Mouse (Mus musculus): ENCODE data around the gene Eno3. TPM values are rescaled to one million over a fixed set of nuclear protein-coding genes. Genes with fewer than 3 reads are reported as not detected.

The Eno3 gene
- total and polyA plus RNA-seq, 3 experiments = 1,222 to 1,659 (median 1,523) TPM

DNA sequence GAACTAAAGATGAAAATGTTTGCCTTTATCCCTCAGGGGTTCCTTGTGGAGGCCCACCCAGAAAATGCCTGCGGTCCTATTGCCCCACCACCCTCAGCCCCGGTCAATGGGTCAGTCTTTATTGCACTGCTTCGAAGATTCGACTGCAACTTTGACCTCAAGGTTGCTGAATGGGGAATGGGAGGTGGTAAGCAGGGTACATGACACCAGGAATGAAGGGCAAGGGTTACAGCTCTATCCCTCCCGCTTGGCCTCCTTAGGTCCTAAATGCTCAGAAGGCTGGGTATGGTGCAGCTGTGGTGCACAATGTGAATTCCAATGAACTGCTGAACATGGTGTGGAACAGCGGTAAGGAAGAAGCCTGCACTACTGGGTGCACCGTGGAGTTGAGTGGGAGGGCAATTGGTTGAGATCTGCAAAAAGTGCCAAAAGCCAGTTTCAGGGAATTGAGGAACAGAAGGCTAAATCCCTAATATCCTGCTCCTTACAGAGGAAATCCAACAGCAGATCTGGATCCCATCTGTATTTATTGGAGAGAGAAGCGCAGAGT, 7.7 kb upstream of the Eno3 start:
- Histone ChIP-seq H3K4me1 (ENCODE audit: control insufficient read depth, insufficient read depth, low read length) (peaks cover 15% of the 10 kb centered on the region), H3K79me2 (replicated peaks; ENCODE audit: control insufficient read depth, insufficient read depth, low read length) (peaks cover 7% of the 10 kb centered on the region), H3K9ac (ENCODE audit: low read depth, low read length) (no peak overlapping the region), H3K36me3 (ENCODE audit: control insufficient read depth, insufficient read depth, low read length) (peaks cover 32% of the 10 kb centered on the region), H3K27ac (no peak overlapping the region), H3K4me3 (no peak overlapping the region), H3K27me3 (ENCODE audit: control insufficient read depth, insufficient read depth, low read length) (no peaks in the 10 kb centered on the region)
- peak in 1 of 2 experiments; percentile 20 for DNase-seq
- no peak for TF ChIP-seq EP300 (IDR thresholded peaks at IDR 0.05; ENCODE audit: insufficient read depth, low read depth, low read length)
- no peak for TF ChIP-seq CTCF (IDR thresholded peaks at IDR 0.05)
- TF ChIP-seq POLR2A (IDR thresholded peaks at IDR 0.05; ENCODE audit: insufficient read depth, low read depth, low read length) = no peak
- WGBS = 71% methylated on average over 8 of the region's 8 CpGs
- intact Hi-C loops (cut with DNase I) = loop anchor here (5.0 kb wide), 1 partner anchor 38 kb away; the partner anchor contains the start of gene Camta2

DNA sequence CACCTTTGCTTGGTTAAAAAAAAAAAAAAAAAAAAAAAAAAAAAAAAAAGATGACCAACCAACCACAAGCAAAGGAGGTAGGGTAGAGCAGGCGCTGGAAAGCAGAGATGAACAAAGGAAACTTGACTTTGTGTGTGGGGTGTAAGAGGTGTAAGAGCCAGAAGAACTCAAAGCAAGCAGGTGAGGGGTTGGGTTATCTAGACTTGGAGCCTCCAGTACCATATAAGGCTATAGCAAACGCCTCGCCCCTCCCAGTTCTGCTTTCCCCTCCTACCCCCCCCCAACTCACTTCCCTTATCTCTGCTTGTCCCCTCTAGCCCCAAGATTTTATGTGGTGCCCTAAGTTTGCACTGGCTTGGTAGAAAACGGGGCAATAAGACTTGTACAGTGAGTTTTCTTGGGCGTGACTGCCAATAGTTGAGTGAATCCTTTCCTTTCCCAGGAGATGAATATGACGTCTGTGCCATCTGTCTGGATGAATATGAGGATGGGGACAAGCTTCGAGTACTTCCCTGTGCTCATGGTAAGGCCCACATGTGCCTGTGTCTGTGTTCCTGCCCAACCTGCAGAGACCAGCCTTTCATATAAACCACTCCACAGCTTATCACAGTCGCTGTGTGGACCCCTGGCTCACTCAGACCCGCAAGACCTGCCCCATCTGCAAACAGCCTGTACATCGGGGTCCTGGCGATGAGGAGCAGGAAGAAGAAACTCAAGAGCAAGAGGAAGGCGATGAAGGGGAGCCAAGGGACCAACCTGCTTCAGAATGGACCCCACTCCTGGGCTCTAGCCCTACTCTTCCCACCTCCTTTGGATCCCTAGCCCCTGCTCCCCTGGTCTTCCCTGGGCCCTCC, 6.5 kb upstream of the Eno3 start:
- Histone ChIP-seq H3K4me1 (ENCODE audit: control insufficient read depth, insufficient read depth, low read length) (peaks cover 13% of the 10 kb centered on the region), H3K27ac (no peak overlapping the region), H3K36me3 (ENCODE audit: control insufficient read depth, insufficient read depth, low read length) (peaks cover 29% of the 10 kb centered on the region), H3K4me3 (no peak overlapping the region), H3K27me3 (ENCODE audit: control insufficient read depth, insufficient read depth, low read length) (no peaks in the 10 kb centered on the region), H3K79me2 (replicated peaks; ENCODE audit: control insufficient read depth, insufficient read depth, low read length) (peaks cover 8% of the 10 kb centered on the region), H3K9ac (ENCODE audit: low read depth, low read length) (no peak overlapping the region)
- DNase-seq = peak; percentile 15 to 28
- WGBS = 54% methylated on average over 12 of the region's 12 CpGs
- intact Hi-C loops (cut with DNase I) = no loop called here
- TF ChIP-seq POLR2A (IDR thresholded peaks at IDR 0.05; ENCODE audit: insufficient read depth, low read depth, low read length) = 0 out of 2 replicates have a peak, but pooled peaks have one; percentile 13
- TF ChIP-seq CTCF (IDR thresholded peaks at IDR 0.05) = no peak
- TF ChIP-seq EP300 (IDR thresholded peaks at IDR 0.05; ENCODE audit: insufficient read depth, low read depth, low read length) = no peak

DNA sequence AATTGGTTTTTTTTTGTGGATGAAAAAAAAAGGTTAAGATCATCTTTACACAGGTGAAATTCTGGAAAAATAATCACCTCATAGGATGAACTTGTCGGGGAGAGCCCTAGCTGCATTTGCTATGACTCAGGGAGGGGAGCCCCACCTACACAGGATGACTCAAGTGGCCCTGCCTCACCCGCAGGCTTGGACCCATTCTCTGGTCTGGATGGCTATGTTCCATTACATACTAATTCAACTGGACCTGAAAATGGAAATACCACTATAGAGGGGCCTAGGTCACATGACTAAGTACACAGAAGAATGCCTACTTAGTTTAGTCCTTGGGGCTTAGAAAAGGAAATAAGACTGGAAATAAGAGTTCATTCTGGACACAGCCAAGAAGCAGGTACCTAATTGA, 5.6 kb upstream of the Eno3 start:
- peaks cover 8% of the 10 kb centered on the region for H3K79me2 ChIP-seq (replicated peaks; ENCODE audit: control insufficient read depth, insufficient read depth, low read length)
- peaks cover 29% of the 10 kb centered on the region for H3K36me3 ChIP-seq (ENCODE audit: control insufficient read depth, insufficient read depth, low read length)
- no peak overlapping the region for H3K27ac ChIP-seq
- DNase-seq = peak; percentile 18 to 23
- peaks cover 6% of the 10 kb centered on the region for H3K4me1 ChIP-seq (ENCODE audit: control insufficient read depth, insufficient read depth, low read length)
- H3K27me3 ChIP-seq (ENCODE audit: control insufficient read depth, insufficient read depth, low read length) = no peaks in the 10 kb centered on the region
- intact Hi-C loops (cut with DNase I) = no loop called here
- H3K4me3 ChIP-seq = no peak overlapping the region
- H3K9ac ChIP-seq (ENCODE audit: low read depth, low read length) = no peak overlapping the region
- 21% methylated on average over 2 of the region's 2 CpGs for WGBS
- TF ChIP-seq EP300 (IDR thresholded peaks at IDR 0.05; ENCODE audit: insufficient read depth, low read depth, low read length) = 0 out of 2 replicates have a peak, but pooled peaks have one; percentile 6
- no peak for TF ChIP-seq POLR2A (IDR thresholded peaks at IDR 0.05; ENCODE audit: insufficient read depth, low read depth, low read length)
- TF ChIP-seq CTCF (IDR thresholded peaks at IDR 0.05) = no peak

DNA sequence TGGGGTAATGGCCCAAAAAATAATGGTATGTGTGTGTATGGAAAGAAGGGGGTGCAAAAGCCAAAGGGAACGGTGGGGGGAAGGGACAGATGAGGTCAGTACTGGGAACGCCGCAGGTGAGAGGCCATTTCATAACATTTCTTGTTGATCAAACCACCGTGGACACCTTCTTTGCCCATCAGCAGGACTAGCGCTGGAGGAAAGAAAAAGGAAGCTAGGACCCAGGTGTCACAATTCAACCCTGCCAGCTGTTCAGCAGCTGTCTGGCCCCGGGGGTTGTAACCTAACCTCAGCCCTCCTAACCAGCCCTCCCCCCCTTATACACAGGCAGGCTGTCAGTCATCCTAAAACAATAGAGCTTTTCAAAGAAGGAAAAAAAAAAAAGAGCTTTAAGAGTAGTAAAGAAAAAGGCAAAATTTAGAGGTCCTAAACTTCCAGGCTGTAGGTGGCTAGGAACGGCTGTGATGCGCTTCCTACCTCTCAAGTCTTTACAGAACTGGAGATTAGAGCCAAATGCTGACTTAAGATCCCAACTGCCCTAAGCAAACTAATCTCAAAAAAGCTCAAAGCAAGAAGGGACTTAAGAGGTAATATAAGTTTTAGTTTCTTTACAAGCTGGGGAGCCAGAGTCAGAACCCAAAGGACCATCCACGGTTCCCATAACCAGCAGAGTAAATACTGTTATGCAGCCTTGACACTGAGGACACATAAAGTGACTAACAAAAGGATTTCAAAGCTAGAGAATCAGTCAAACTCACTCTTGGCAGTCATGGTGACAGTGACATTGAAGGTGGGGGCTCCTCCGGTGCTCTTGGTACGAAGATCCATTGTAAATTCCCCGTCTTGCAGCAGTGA, 4.7 kb upstream of the Eno3 start:
- no peak for TF ChIP-seq EP300 (IDR thresholded peaks at IDR 0.05; ENCODE audit: insufficient read depth, low read depth, low read length)
- TF ChIP-seq CTCF (IDR thresholded peaks at IDR 0.05) = no peak
- TF ChIP-seq POLR2A (IDR thresholded peaks at IDR 0.05; ENCODE audit: insufficient read depth, low read depth, low read length) = no peak; the same call in 1 of the 2 replicates
- peaks cover 6% of the 10 kb centered on the region for H3K4me1 ChIP-seq (ENCODE audit: control insufficient read depth, insufficient read depth, low read length)

DNA sequence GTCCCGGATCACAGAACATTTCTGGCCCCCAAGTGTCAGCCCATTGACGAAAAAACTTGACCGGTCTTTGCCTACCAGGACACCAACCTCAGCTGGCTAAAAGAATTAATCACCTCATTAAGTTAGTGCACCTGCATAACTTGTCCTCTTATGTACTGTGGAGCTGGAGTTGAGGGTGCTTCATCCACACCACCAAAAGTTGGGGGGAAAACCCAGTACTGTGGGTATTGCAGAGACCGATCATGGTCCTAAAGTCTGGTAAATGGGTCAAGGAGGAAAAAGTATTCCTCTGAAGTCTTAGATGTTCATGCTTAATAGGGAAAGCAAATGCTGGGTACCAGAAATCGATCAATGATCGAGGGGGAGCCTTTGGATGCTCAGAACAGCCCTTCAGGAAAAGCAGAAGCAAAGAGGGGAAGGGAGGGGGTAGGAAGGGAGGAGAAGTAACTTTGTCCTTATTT, 4.1 kb upstream of the Eno3 start:
- WGBS = 17% methylated on average over 6 of the region's 6 CpGs
- DNase-seq = peak in 1 of 2 experiments; percentile 4
- Histone ChIP-seq H3K27ac (peak overlapping the region; percentile 99), H3K4me1 (ENCODE audit: control insufficient read depth, insufficient read depth, low read length) (peaks cover 5% of the 10 kb centered on the region), H3K9ac (ENCODE audit: low read depth, low read length) (peak overlapping the region; percentile 15; the same call in 1 of the 2 replicates), H3K4me3 (peak overlapping the region; percentile 100), H3K27me3 (ENCODE audit: control insufficient read depth, insufficient read depth, low read length) (no peaks in the 10 kb centered on the region), H3K79me2 (replicated peaks; ENCODE audit: control insufficient read depth, insufficient read depth, low read length) (peaks cover 5% of the 10 kb centered on the region), H3K36me3 (ENCODE audit: control insufficient read depth, insufficient read depth, low read length) (peaks cover 29% of the 10 kb centered on the region)
- TF ChIP-seq POLR2A (IDR thresholded peaks at IDR 0.05; ENCODE audit: insufficient read depth, low read depth, low read length) (no peak), EP300 (IDR thresholded peaks at IDR 0.05; ENCODE audit: insufficient read depth, low read depth, low read length) (no peak), CTCF (IDR thresholded peaks at IDR 0.05) (no peak)
- intact Hi-C loops (cut with DNase I) = no loop called here

More for the DNA sequence above, 4.7 kb upstream of the Eno3 start:
- no peak overlapping the region for H3K9ac ChIP-seq (ENCODE audit: low read depth, low read length)
- 26% methylated on average over 12 of the region's 12 CpGs for WGBS
- H3K27me3 ChIP-seq (ENCODE audit: control insufficient read depth, insufficient read depth, low read length) = no peaks in the 10 kb centered on the region
- H3K27ac ChIP-seq = peak overlapping the region; percentile 99
- peak overlapping the region; percentile 100 for H3K4me3 ChIP-seq
- DNase-seq = peak; percentile 16 to 26
- intact Hi-C loops (cut with DNase I) = no loop called here
- H3K36me3 ChIP-seq (ENCODE audit: control insufficient read depth, insufficient read depth, low read length) = peaks cover 29% of the 10 kb centered on the region
- H3K79me2 ChIP-seq (replicated peaks; ENCODE audit: control insufficient read depth, insufficient read depth, low read length) = peaks cover 8% of the 10 kb centered on the region
